Mouse (Mus musculus) left cerebral cortex, postnatal 36 days (tissue): ENCODE data around the gene Sel1l. TPM values are rescaled to one million over a fixed set of nuclear protein-coding genes. Genes with fewer than 3 reads are reported as not detected.

Experiments used
- microRNA-seq: library from miRNA; unstranded; fragments of <30 nt; microRNA quantifications from one replicate; pipeline ENCODE4 v1.2.0, GENCODE M21; 2022
- total RNA-seq, 2 experiments: library from RNA; stranded (reverse); gene quantifications; 2 replicates each; pipeline ENCODE4 v1.2.3; 2021

Gene Sel1l
- total RNA-seq, 2 experiments from 2014 or later, result 142 to 171 TPM

Small RNA genes lying within 50 kb of the gene (microRNA-seq; reads per million reads assigned to microRNA genes)
- gene Gm22015, result not detected

Other genes with a start within 250 kb of the Sel1l start
- gene Ston2, start 60.8 kb downstream of the Sel1l start, total RNA-seq, result 10 to 100 TPM; 14.9 to 16.9 TPM